ENCODE assay signal across 8 mouse cellular contexts in genomic region chr3:32398623-32399022, GRCm38 (mm10). TPM values are rescaled to one million over a fixed set of nuclear protein-coding genes. Genes with fewer than 3 reads are reported as not detected.
A peak's percentile ranks its signal among the peaks of the same experiment; 100 is the strongest.
DNase-seq lines count a peak whose midpoint lies in the region; ATAC-seq and TF ChIP-seq lines count a peak whose summit lies in the region.

No protein-coding gene starts in this region.

- H3K36me3 ChIP-seq in kidney, postnatal 0 days (ENCODE audit: insufficient read depth, low read length) = no peaks in the 10 kb centered on the region
- H3K36me3 ChIP-seq in embryonic facial prominence, embryonic 14.5 days (ENCODE audit: control insufficient read depth, insufficient read depth, low read length) = no peaks in the 10 kb centered on the region
- H3K36me3 ChIP-seq in intestine, embryonic 15.5 days = no peaks in the 10 kb centered on the region
- no peaks in the 10 kb centered on the region for H3K36me3 ChIP-seq in myocyte (ENCODE audit: control insufficient read depth, insufficient read depth)

- no peak overlapping the region for H3ac ChIP-seq in myocyte (ENCODE audit: control insufficient read depth, insufficient read length)

- TF ChIP-seq POLR2A in myocyte (IDR thresholded peaks at IDR 0.05; ENCODE audit: insufficient read length, low read depth) = no peak

- no peaks in the 10 kb centered on the region for H3K27me3 ChIP-seq in kidney, postnatal 0 days (ENCODE audit: insufficient read depth, low read length)
- H3K27me3 ChIP-seq in embryonic facial prominence, embryonic 14.5 days (replicated peaks; ENCODE audit: control insufficient read depth, insufficient read depth, low read length) = no peaks in the 10 kb centered on the region
- H3K27me3 ChIP-seq in intestine, embryonic 15.5 days (replicated peaks) = no peaks in the 10 kb centered on the region
- no peaks in the 10 kb centered on the region for H3K27me3 ChIP-seq in myocyte (ENCODE audit: control insufficient read depth, insufficient read depth, insufficient read length)

- no peak overlapping the region for H3K27ac ChIP-seq in kidney, postnatal 0 days
- H3K27ac ChIP-seq in embryonic facial prominence, embryonic 14.5 days (replicated peaks; ENCODE audit: low read depth, low read length) = no peak overlapping the region
- H3K27ac ChIP-seq in intestine, embryonic 15.5 days = no peak overlapping the region

- H3K79me2 ChIP-seq in myocyte (ENCODE audit: control insufficient read depth, insufficient read depth) = peaks cover 61% of the 10 kb centered on the region

- H3K9me3 ChIP-seq in kidney, postnatal 0 days (replicated peaks; ENCODE audit: low read length) = no peaks in the 10 kb centered on the region
- no peaks in the 10 kb centered on the region for H3K9me3 ChIP-seq in embryonic facial prominence, embryonic 14.5 days (ENCODE audit: control insufficient read depth, low read length)
- no peaks in the 10 kb centered on the region for H3K9me3 ChIP-seq in intestine, embryonic 15.5 days

- 21% methylated on average over 4 of the region's 4 CpGs for WGBS in kidney, postnatal 0 days
- 17% methylated on average over 4 of the region's 4 CpGs for WGBS in embryonic facial prominence, embryonic 14.5 days
- 15% methylated on average over 4 of the region's 4 CpGs for WGBS in intestine, embryonic 15.5 days

- H3K4me3 ChIP-seq in kidney, postnatal 0 days (replicated peaks; ENCODE audit: low read depth, low read length) = peak overlapping the region; percentile 78; the same call in 1 of the 2 replicates
- H3K4me3 ChIP-seq in embryonic facial prominence, embryonic 14.5 days (ENCODE audit: low read depth, low read length) = peak overlapping the region; percentile 84
- H3K4me3 ChIP-seq in intestine, embryonic 15.5 days (replicated peaks) = no peak overlapping the region
- peak overlapping the region; percentile 70 for H3K4me3 ChIP-seq in myocyte

- no peak for ATAC-seq in kidney, postnatal 0 days (replicated peaks; ENCODE audit: low FRiP score, low read depth)
- no peak for ATAC-seq in embryonic facial prominence, embryonic 14.5 days (ENCODE audit: low read depth)
- no peak for ATAC-seq in intestine, embryonic 15.5 days

- H3K4me2 ChIP-seq in kidney, postnatal 0 days (ENCODE audit: low read length) = peak overlapping the region; percentile 79
- H3K4me2 ChIP-seq in embryonic facial prominence, embryonic 14.5 days (ENCODE audit: low read depth, low read length) = peak overlapping the region; percentile 87
- H3K4me2 ChIP-seq in intestine, embryonic 15.5 days (replicated peaks) = peak overlapping the region; percentile 34
- H3K4me2 ChIP-seq in myocyte (ENCODE audit: low read depth) = peak overlapping the region; percentile 95

- H3K9ac ChIP-seq in kidney, postnatal 0 days (ENCODE audit: low read depth, low read length) = no peak overlapping the region
- 0 out of 2 replicates have a peak overlapping the region, but pooled peaks have one; percentile 14 for H3K9ac ChIP-seq in embryonic facial prominence, embryonic 14.5 days (ENCODE audit: low read depth, low read length)
- no peak overlapping the region for H3K9ac ChIP-seq in intestine, embryonic 15.5 days

- peaks cover 25% of the 10 kb centered on the region for H3K4me1 ChIP-seq in kidney, postnatal 0 days (replicated peaks; ENCODE audit: insufficient read depth, low read length)
- peaks cover 27% of the 10 kb centered on the region for H3K4me1 ChIP-seq in embryonic facial prominence, embryonic 14.5 days (ENCODE audit: control insufficient read depth, insufficient read depth, low read length)
- H3K4me1 ChIP-seq in intestine, embryonic 15.5 days (replicated peaks) = peaks cover 18% of the 10 kb centered on the region

- DNase-seq in kidney, postnatal 0 days (ENCODE audit: low spot score) = no peak
- no peak for DNase-seq in kidney, postnatal 4 days
- peak; percentile 34 for DNase-seq in embryonic facial prominence, embryonic 14.5 days (ENCODE audit: low spot score)
- no peak for DNase-seq in T-cell, adult 2 months (ENCODE audit: low spot score)
- no peak for DNase-seq in urinary bladder, postnatal 4 days (ENCODE audit: low spot score in 2 of 2)
- no peak for DNase-seq in adrenal gland, postnatal 36 days

- no peak for TF ChIP-seq CTCF in kidney, postnatal 0 days (IDR thresholded peaks at IDR 0.05; ENCODE audit: low read depth)

TF ChIP-seq in myocyte, 11 proteins besides CTCF, POLR2A, EP300 and RAD21:
- TF ChIP-seq SRF (IDR thresholded peaks at IDR 0.05; ENCODE audit: control insufficient read depth, insufficient read length, low read depth) = no peak
- no peak for TF ChIP-seq CEBPB (IDR thresholded peaks at IDR 0.05; ENCODE audit: insufficient read depth, poor library complexity, severe bottlenecking)
- TF ChIP-seq TCF12 (IDR thresholded peaks at IDR 0.05; ENCODE audit: insufficient read depth, poor library complexity, severe bottlenecking) = no peak
- no peak for TF ChIP-seq POLR2AphosphoS2 (IDR thresholded peaks at IDR 0.05; ENCODE audit: insufficient read length, low read depth)
- no peak for TF ChIP-seq MYOD1 (IDR thresholded peaks at IDR 0.05; ENCODE audit: control insufficient read depth in 1 of 3, insufficient read length in 2 of 3, low read depth in 2 of 3)
- TF ChIP-seq MAX (IDR thresholded peaks at IDR 0.05; ENCODE audit: low read depth) = no peak
- TF ChIP-seq TCF3 (IDR thresholded peaks at IDR 0.05; ENCODE audit: insufficient read length, low read depth) = no peak
- TF ChIP-seq REST (IDR thresholded peaks at IDR 0.05; ENCODE audit: insufficient read depth, insufficient read length) = no peak

RNA-seq across cellular contexts. Expression of gene Pik3ca, which starts 1.2 kb away (rescaled TPM):
- polyA plus RNA-seq in kidney, postnatal 0 days (2015; fragmentation: Nextera tagmentation; extraction: Ambion mirVana) = 11.2 and 11.4 TPM in 2 replicates
- 13.8 and 15.5 TPM in 2 replicates for polyA plus RNA-seq in embryonic facial prominence, embryonic 14.5 days (2014; fragmentation: Nextera tagmentation; extraction: Ambion mirVana)
- 7.9 and 10.9 TPM in 2 replicates for polyA plus RNA-seq in intestine, embryonic 15.5 days (2015; fragmentation: Nextera tagmentation; extraction: Ambion mirVana)
- 11.7 TPM for polyA plus RNA-seq in myocyte (2012; fragmentation: generic; extraction: Trizol)
- 10 to 100 TPM; 52.4 to 62.6 TPM for total RNA-seq in adrenal gland, postnatal 36 days (2021)

RNA-seq across cellular contexts. Expression of gene Zmat3, which starts 32.8 kb away (rescaled TPM):
- 3.5 and 3.6 TPM in 2 replicates for polyA plus RNA-seq in kidney, postnatal 0 days (2015; fragmentation: Nextera tagmentation; extraction: Ambion mirVana)
- polyA plus RNA-seq in embryonic facial prominence, embryonic 14.5 days (2014; fragmentation: Nextera tagmentation; extraction: Ambion mirVana) = 6.2 and 7.1 TPM in 2 replicates
- polyA plus RNA-seq in intestine, embryonic 15.5 days (2015; fragmentation: Nextera tagmentation; extraction: Ambion mirVana) = 3.6 and 4.2 TPM in 2 replicates
- 13.0 TPM for polyA plus RNA-seq in myocyte (2012; fragmentation: generic; extraction: Trizol)
- 10 to 100 TPM; 19.1 to 22.3 TPM for total RNA-seq in adrenal gland, postnatal 36 days (2021)

Comparison
In these comparisons a context has a peak if more than half of its experiments do, and no peak if none do; other contexts are left out.
1. H3K4me2 ChIP-seq: peak in every context shown above with its lines; median percentile 95 in myocyte; 87 in embryonic facial prominence, embryonic 14.5 days; 79 in kidney, postnatal 0 days; 34 in intestine, embryonic 15.5 days.